Mouse (Mus musculus) midbrain, embryonic 13.5 days (tissue): ENCODE measurements at regions not wholly inside any gene's neighbourhood (a gene's known extent, or its start where the extent isn't known, plus 50 kb on each side); places are given as distances from the start of the nearest gene placed in this dataset.

Experiments
- ATAC-seq: fragments of 200-750 bp; cut with Nextera tagmentation; 2 replicates; pipeline ENCODE4 v1.8.0; 2017; ENCODE audit warnings: mild to moderate bottlenecking, moderate TSS enrichment, moderate library complexity
- H3K27ac ChIP-seq: fragments of 300-500 bp; sonication (generic); 2 replicates; pipeline ENCODE4 v1.5.1; 2015; ENCODE audit warnings: inconsistent platforms, mild to moderate bottlenecking, moderate library complexity
- H3K27me3 ChIP-seq: fragments of 300-500 bp; sonication (generic); 2 replicates; pipeline ENCODE4 v1.6.1; 2015; ENCODE audit warnings: mild to moderate bottlenecking, inconsistent platforms
- H3K36me3 ChIP-seq: fragments of 300-500 bp; sonication (generic); 2 replicates; pipeline ENCODE4 v1.6.1; 2015; ENCODE audit warnings: mild to moderate bottlenecking, inconsistent platforms
- H3K4me1 ChIP-seq: fragments of 300-500 bp; sonication (generic); replicated peaks from 2 replicates; pipeline ENCODE4 v1.6.1; 2015; ENCODE audit warnings: inconsistent platforms
- H3K4me2 ChIP-seq: fragments of 300-500 bp; sonication (generic); replicated peaks from 2 replicates; pipeline ENCODE4 v1.6.1; 2015; ENCODE audit warnings: moderate library complexity, mild to moderate bottlenecking, inconsistent platforms
- H3K4me3 ChIP-seq: fragments of 300-500 bp; sonication (generic); replicated peaks from 2 replicates; pipeline ENCODE4 v1.5.1; 2015; ENCODE audit warnings: mild to moderate bottlenecking, inconsistent platforms
- H3K9ac ChIP-seq: fragments of 300-500 bp; sonication (generic); replicated peaks from 2 replicates; pipeline ENCODE4 v1.6.1; 2015; ENCODE audit warnings: mild to moderate bottlenecking, inconsistent platforms
- H3K9me3 ChIP-seq: fragments of 300-500 bp; sonication (generic); 2 replicates; pipeline ENCODE4 v1.6.1; 2016; ENCODE audit warnings: mild to moderate bottlenecking, inconsistent platforms
- WGBS: fragments of 180-500 bp; shearing (Covaris S2); methylation state at CpG from one replicate; pipeline ENCODE4 v1.1.7; 2015; 5-methylcytosine and 5-hydroxymethylcytosine counted together

DNA sequence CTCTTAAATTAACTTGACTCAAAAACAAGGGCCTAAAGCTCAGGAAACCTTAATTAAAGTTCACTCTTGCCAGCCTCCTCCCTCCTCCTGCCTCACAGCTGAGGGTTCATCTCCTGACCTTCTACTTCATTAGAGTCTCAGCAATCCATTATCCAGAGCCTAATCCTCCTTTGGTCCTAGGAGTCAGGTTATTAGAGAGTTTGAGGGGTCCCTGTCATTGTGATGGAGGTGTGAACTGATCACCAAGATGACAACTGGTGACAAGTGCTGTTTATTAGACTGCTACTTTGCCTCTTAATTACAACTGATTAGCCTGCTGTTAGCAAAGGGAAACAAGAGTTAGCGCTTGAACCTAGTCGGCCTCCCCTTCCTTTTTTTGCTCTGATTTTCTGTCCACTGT is 481.1 kb downstream of the Ofcc1 start:
- Histone ChIP-seq H3K27ac (no peak overlapping the region), H3K9me3 (no peaks in the 10 kb centered on the region), H3K4me3 (no peak overlapping the region), H3K4me1 (peaks cover 7% of the 10 kb centered on the region), H3K9ac (no peak overlapping the region), H3K36me3 (no peaks in the 10 kb centered on the region), H3K4me2 (no peak overlapping the region), H3K27me3 (peaks cover 74% of the 10 kb centered on the region)
- WGBS: 9% methylated on average over 2 of the region's 2 CpGs
- ATAC-seq: no peak

- peaks cover 73% of the 10 kb centered on the region for H3K27me3 ChIP-seq
- H3K27ac ChIP-seq: no peak overlapping the region
- no peak overlapping the region for H3K9ac ChIP-seq
- H3K4me2 ChIP-seq: peak overlapping the region; percentile 43
- WGBS: 5% methylated on average over 16 of the region's 16 CpGs
- no peaks in the 10 kb centered on the region for H3K36me3 ChIP-seq
- peaks cover 7% of the 10 kb centered on the region for H3K4me1 ChIP-seq
- H3K9me3 ChIP-seq: no peaks in the 10 kb centered on the region
- peak; percentile 97 for ATAC-seq
- peak overlapping the region; percentile 12 for H3K4me3 ChIP-seq
Observed at GRCm38 (mm10) chr13:39877361-39878141, 483.7 kb downstream of the Ofcc1 start.

DNA sequence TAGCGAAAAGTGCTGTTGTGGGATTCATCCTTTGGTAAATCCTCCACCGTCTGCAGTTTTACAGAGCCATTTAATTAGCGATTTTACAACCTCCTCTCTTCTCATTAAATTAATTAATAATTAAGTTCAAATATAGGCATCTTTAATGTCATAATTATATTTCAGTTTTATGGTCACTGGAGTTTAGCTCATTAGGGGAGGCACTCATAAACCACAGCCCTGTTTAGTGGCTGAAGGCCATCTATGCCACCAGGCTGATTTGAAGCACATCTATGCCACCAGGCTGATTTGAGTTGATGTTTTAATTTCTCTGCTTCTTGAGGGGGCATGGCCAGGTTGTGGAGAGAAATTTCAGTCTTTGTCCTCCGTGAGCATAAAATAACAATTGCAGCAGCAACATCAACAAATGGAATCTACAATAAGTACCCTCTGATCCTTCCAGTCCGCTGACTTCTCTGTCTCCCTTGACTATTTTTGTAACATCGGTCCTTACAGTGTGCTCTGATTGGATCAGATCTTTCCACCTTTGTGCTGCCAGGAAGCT is 508.9 kb downstream of the Ofcc1 start:
- 90% methylated on average over 6 of the region's 6 CpGs for WGBS
- Histone ChIP-seq H3K9ac (no peak overlapping the region), H3K27me3 (no peaks in the 10 kb centered on the region), H3K9me3 (no peaks in the 10 kb centered on the region), H3K36me3 (no peaks in the 10 kb centered on the region), H3K4me2 (no peak overlapping the region), H3K4me3 (no peak overlapping the region), H3K27ac (no peak overlapping the region), H3K4me1 (no peaks in the 10 kb centered on the region)
- ATAC-seq: no peak

DNA sequence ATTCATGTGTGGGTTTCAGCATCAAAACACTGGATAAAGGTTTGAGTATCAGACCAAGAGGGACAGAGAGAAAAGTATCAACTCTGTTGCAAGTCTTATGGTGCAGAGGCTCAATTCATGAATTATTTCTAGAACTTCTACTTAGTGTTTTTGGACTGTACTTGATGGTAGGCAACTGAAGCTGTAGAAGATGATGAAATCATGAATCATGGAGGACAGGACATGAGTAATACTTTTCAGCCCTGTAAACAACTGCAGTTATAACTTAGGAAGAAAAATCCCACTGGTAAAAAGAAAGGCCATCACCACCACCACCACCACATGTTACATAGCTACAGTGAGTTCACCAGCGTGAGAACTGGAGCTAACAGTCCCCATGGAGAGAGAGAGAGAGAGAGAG is 511.9 kb downstream of the Ofcc1 start:
- Histone ChIP-seq H3K9ac (no peak overlapping the region), H3K36me3 (no peaks in the 10 kb centered on the region), H3K27ac (no peak overlapping the region), H3K4me2 (no peak overlapping the region), H3K4me1 (no peaks in the 10 kb centered on the region), H3K4me3 (no peak overlapping the region), H3K9me3 (no peaks in the 10 kb centered on the region), H3K27me3 (no peaks in the 10 kb centered on the region)
- no peak for ATAC-seq
- 88% methylated on average over 1 of the region's 1 CpGs for WGBS

- peaks cover 9% of the 10 kb centered on the region for H3K4me1 ChIP-seq
- H3K4me2 ChIP-seq: no peak overlapping the region
- no peaks in the 10 kb centered on the region for H3K9me3 ChIP-seq
- no peaks in the 10 kb centered on the region for H3K27me3 ChIP-seq
- no peak overlapping the region for H3K27ac ChIP-seq
- no peak overlapping the region for H3K4me3 ChIP-seq
- H3K36me3 ChIP-seq: no peaks in the 10 kb centered on the region
- 74% methylated on average over 5 of the region's 5 CpGs for WGBS
- no peak for ATAC-seq
- H3K9ac ChIP-seq: no peak overlapping the region
Observed at GRCm38 (mm10) chr13:39836053-39836584, 525.1 kb downstream of the Ofcc1 start.

DNA sequence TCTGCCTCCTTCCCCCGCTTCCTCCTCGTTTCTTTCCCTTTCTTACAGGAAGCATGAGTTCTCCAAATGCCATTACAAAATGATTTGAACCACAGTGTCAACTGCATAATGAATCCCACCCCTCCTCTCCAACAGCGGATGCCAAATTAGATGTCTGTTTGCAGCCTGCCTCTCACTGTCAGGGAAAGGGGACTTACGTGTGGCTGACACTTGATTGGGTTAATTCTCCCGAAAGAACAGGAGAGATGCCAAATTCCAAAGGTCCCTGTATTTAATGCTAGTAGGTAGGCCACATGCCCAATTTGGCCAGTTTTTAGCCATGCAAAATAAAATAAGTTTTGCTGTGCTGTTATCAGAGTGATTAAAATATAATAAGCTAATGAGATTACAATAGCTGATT is 525.9 kb downstream of the Ofcc1 start:
- peaks cover 9% of the 10 kb centered on the region for H3K4me1 ChIP-seq
- no peak overlapping the region for H3K9ac ChIP-seq
- no peaks in the 10 kb centered on the region for H3K9me3 ChIP-seq
- H3K27me3 ChIP-seq: no peaks in the 10 kb centered on the region
- H3K4me2 ChIP-seq: peak overlapping the region; percentile 25; the same call in 1 of the 2 replicates
- no peaks in the 10 kb centered on the region for H3K36me3 ChIP-seq
- H3K27ac ChIP-seq: no peak overlapping the region
- H3K4me3 ChIP-seq: 0 out of 2 replicates have a peak overlapping the region, but pooled peaks have one; percentile 1
- ATAC-seq: no peak
- WGBS: 20% methylated on average over 5 of the region's 5 CpGs

- H3K9me3 ChIP-seq: no peaks in the 10 kb centered on the region
- 31% methylated on average over 9 of the region's 9 CpGs for WGBS
- H3K27me3 ChIP-seq: no peaks in the 10 kb centered on the region
- 0 out of 2 replicates have a peak overlapping the region, but pooled peaks have one; percentile 1 for H3K4me3 ChIP-seq
- ATAC-seq: peak; percentile 58; the same call in 1 of the 2 replicates
- no peak overlapping the region for H3K9ac ChIP-seq
- H3K27ac ChIP-seq: no peak overlapping the region; the same call in 1 of the 2 replicates
- H3K4me1 ChIP-seq: peaks cover 9% of the 10 kb centered on the region
- no peaks in the 10 kb centered on the region for H3K36me3 ChIP-seq
- H3K4me2 ChIP-seq: peak overlapping the region; percentile 25
Observed at GRCm38 (mm10) chr13:39834521-39835245, 526.6 kb downstream of the Ofcc1 start.

DNA sequence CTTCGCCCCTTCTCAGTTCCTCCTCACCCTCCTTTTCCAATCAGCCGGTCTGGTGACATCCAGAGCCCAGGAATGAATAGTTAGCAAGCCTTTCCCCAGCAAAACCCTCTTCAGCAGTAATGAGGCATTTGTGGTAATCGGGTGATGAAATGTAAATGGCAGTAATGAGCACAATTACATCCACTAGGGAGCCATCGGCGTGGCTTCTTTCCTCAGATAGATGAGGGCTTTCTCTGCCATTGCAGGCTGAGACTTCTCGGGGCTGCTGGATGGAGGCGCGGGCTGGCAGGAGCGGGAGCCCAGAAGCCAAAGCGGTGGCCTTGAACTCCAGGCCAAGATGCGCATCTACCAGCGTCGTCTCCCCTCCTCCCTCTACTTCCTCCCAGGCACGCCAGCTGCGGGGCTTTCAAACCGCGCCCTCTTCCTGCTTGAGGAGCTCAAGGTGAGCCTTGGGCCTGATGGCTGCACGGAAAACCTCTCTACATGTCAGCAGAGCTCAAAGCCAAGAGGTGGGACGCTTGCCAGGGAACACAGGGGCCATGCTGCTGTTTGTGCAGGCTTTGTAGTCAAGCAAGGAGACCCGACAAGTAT is 537.2 kb downstream of the Ofcc1 start:
- Histone ChIP-seq H3K4me3 (peak overlapping the region; percentile 32), H3K9ac (peak overlapping the region; percentile 32; the same call in 1 of the 2 replicates), H3K36me3 (no peaks in the 10 kb centered on the region), H3K27me3 (peaks cover 16% of the 10 kb centered on the region), H3K4me1 (peaks cover 16% of the 10 kb centered on the region), H3K27ac (peak overlapping the region; percentile 31), H3K9me3 (no peaks in the 10 kb centered on the region), H3K4me2 (peak overlapping the region; percentile 52)
- peak; percentile 80 for ATAC-seq
- 7% methylated on average over 20 of the region's 20 CpGs for WGBS

GRCm38 (mm10) chr13:39823346-39823954 is 537.8 kb downstream of the Ofcc1 start:
- Histone ChIP-seq H3K9me3 (no peaks in the 10 kb centered on the region), H3K36me3 (no peaks in the 10 kb centered on the region), H3K9ac (0 out of 2 replicates have a peak overlapping the region, but pooled peaks have one; percentile 32), H3K27me3 (peaks cover 16% of the 10 kb centered on the region), H3K4me1 (peaks cover 16% of the 10 kb centered on the region), H3K4me3 (peak overlapping the region; percentile 32), H3K4me2 (peak overlapping the region; percentile 52), H3K27ac (peak overlapping the region; percentile 31; the same call in 1 of the 2 replicates)
- ATAC-seq: peak; percentile 89
- WGBS: 16% methylated on average over 15 of the region's 15 CpGs

- Histone ChIP-seq H3K9ac (no peak overlapping the region), H3K27ac (no peak overlapping the region), H3K4me3 (no peak overlapping the region), H3K9me3 (no peaks in the 10 kb centered on the region), H3K4me2 (no peak overlapping the region), H3K27me3 (no peaks in the 10 kb centered on the region), H3K36me3 (no peaks in the 10 kb centered on the region), H3K4me1 (no peaks in the 10 kb centered on the region)
- ATAC-seq: no peak
- WGBS: 76% methylated on average over 5 of the region's 5 CpGs
Observed at GRCm38 (mm10) chr13:39774554-39774953, 586.7 kb downstream of the Ofcc1 start.

GRCm38 (mm10) chr13:39774111-39774510 is 587.1 kb downstream of the Ofcc1 start:
- 87% methylated on average over 8 of the region's 8 CpGs for WGBS
- no peak overlapping the region for H3K27ac ChIP-seq
- no peak for ATAC-seq
- H3K9ac ChIP-seq: no peak overlapping the region
- H3K4me2 ChIP-seq: no peak overlapping the region
- no peaks in the 10 kb centered on the region for H3K36me3 ChIP-seq
- no peak overlapping the region for H3K4me3 ChIP-seq
- H3K9me3 ChIP-seq: no peaks in the 10 kb centered on the region
- H3K27me3 ChIP-seq: no peaks in the 10 kb centered on the region
- H3K4me1 ChIP-seq: no peaks in the 10 kb centered on the region
